Mouse (Mus musculus) CH12.LX (cell line): Measurements from ENCODE around the gene Gm29666.

Experiments
- CTCF ChIP-seq, 2 experiments: IDR thresholded peaks in 1 of 2; conservative IDR thresholded peaks in 1 of 2; 2 replicates each; pipeline ENCODE4 v1.5.1; 2011 to 2012; ENCODE audit warnings: low read depth in 2 of 2, low read length in 2 of 2, improper control_type of control experiment in 1 of 2, inconsistent platforms in 1 of 2, mild to moderate bottlenecking in 1 of 2, moderate library complexity in 1 of 2
- POLR2A ChIP-seq: IDR thresholded peaks from 2 replicates; pipeline ENCODE4 v1.6.1; 2011; ENCODE audit warnings: low read depth, mild to moderate bottlenecking, improper control_type of control experiment, low read length
- TCF12 ChIP-seq: IDR thresholded peaks from 2 replicates; pipeline ENCODE4 v1.6.1; 2014; ENCODE audit warnings: low read depth, mild to moderate bottlenecking, inconsistent platforms, low read length, improper control_type of control experiment

GRCm38 (mm10) chr15:84950053-84950452 lies 30.2 kb upstream of the Gm29666 start:
- TF ChIP-seq POLR2A (no peak), TCF12 (no peak), CTCF (conservative IDR thresholded peaks at IDR 0.05 in 1 of 2, IDR thresholded peaks at IDR 0.05 in 1 of 2; ENCODE audit: low read depth in 2 of 2, low read length in 2 of 2) (no peak)
